Mouse (Mus musculus): Measurements from ENCODE around the gene Gm10097.

GRCm38 (mm10) chr10:5116155-5116554, 47.2 kb downstream of the Gm10097 start:
- TF ChIP-seq SMC3 (IDR thresholded peaks at IDR 0.05; ENCODE audit: low read depth, low read length): no peak
- no peak for TF ChIP-seq ETS1 (conservative IDR thresholded peaks at IDR 0.05; ENCODE audit: low read depth, low read length)
- no peak for TF ChIP-seq CTCF (conservative IDR thresholded peaks at IDR 0.05 in 1 of 2, IDR thresholded peaks at IDR 0.05 in 1 of 2; ENCODE audit: low read depth in 2 of 2, low read length in 2 of 2)
- TF ChIP-seq JUND (conservative IDR thresholded peaks at IDR 0.05; ENCODE audit: low read depth, low read length): no peak
- no peak for TF ChIP-seq TBP (conservative IDR thresholded peaks at IDR 0.05; ENCODE audit: low read depth, low read length)
- TF ChIP-seq EP300 (IDR thresholded peaks at IDR 0.05; ENCODE audit: low read length): no peak
- no peak for TF ChIP-seq USF1 (IDR thresholded peaks at IDR 0.05; ENCODE audit: low read depth, low read length)
- TF ChIP-seq POLR2A (IDR thresholded peaks at IDR 0.05; ENCODE audit: low read depth, low read length): no peak
- no peak for TF ChIP-seq ZKSCAN1 (IDR thresholded peaks at IDR 0.05; ENCODE audit: borderline replicate concordance, low read depth, low read length)

All from CH12.LX (cell line).